Mouse (Mus musculus) kidney, adult 18-20 months (tissue): ENCODE data around the gene Ppp3ca.

ENCODE experiments used
- DNase-seq: peaks from one replicate; pipeline ENCODE4 v3.0.0; 2021

Gene Ppp3ca

GRCm38 (mm10) chr3:136670110-136670359 lies at the start of gene Ppp3ca:
Gene Ppp3ca, plus strand, starts transcription at chr3:136670124.
- no peak for DNase-seq

GRCm38 (mm10) chr3:136640544-136641230 lies 29.2 kb upstream of the Ppp3ca start:
- no peak for DNase-seq

GRCm38 (mm10) chr3:136650966-136651365 lies 19.0 kb upstream of the Ppp3ca start:
- DNase-seq = no peak

GRCm38 (mm10) chr3:136651496-136651895 lies 18.4 kb upstream of the Ppp3ca start:
- DNase-seq = no peak

- DNase-seq = no peak
Observed at GRCm38 (mm10) chr3:136656460-136657035, 13.4 kb upstream of the Ppp3ca start.

GRCm38 (mm10) chr3:136658681-136659080 lies 11.2 kb upstream of the Ppp3ca start:
- DNase-seq = no peak

GRCm38 (mm10) chr3:136665119-136665518 lies 4.8 kb upstream of the Ppp3ca start:
- DNase-seq = no peak

- DNase-seq = peak; percentile 37
Observed at GRCm38 (mm10) chr3:136668072-136668471, 1.9 kb upstream of the Ppp3ca start.

GRCm38 (mm10) chr3:136669231-136670109 lies 454 bp upstream of the Ppp3ca start:
- peak; percentile 100 for DNase-seq

- DNase-seq = peak; percentile 85
Observed at GRCm38 (mm10) chr3:136670360-136671131, 622 bp downstream of the Ppp3ca start.

GRCm38 (mm10) chr3:136671161-136671939 lies 1.4 kb downstream of the Ppp3ca start:
- peak; percentile 79 for DNase-seq

- DNase-seq = no peak
Observed at GRCm38 (mm10) chr3:136671940-136672278, 2.0 kb downstream of the Ppp3ca start.

GRCm38 (mm10) chr3:136672870-136673269 lies 2.9 kb downstream of the Ppp3ca start:
- DNase-seq = no peak

GRCm38 (mm10) chr3:136673363-136673762 lies 3.4 kb downstream of the Ppp3ca start:
- DNase-seq = no peak

- no peak for DNase-seq
Observed at GRCm38 (mm10) chr3:136674486-136674885, 4.6 kb downstream of the Ppp3ca start.

- no peak for DNase-seq
Observed at GRCm38 (mm10) chr3:136676991-136677390, 7.1 kb downstream of the Ppp3ca start.

- no peak for DNase-seq
Observed at GRCm38 (mm10) chr3:136678386-136678785, 8.5 kb downstream of the Ppp3ca start.

- no peak for DNase-seq
Observed at GRCm38 (mm10) chr3:136679903-136680491, 10.1 kb downstream of the Ppp3ca start.

GRCm38 (mm10) chr3:136682242-136682641 lies 12.3 kb downstream of the Ppp3ca start:
- DNase-seq = no peak

- no peak for DNase-seq
Observed at GRCm38 (mm10) chr3:136684191-136684958, 14.5 kb downstream of the Ppp3ca start.

GRCm38 (mm10) chr3:136686429-136686828 lies 16.5 kb downstream of the Ppp3ca start:
- no peak for DNase-seq
